Mouse (Mus musculus) kidney, embryonic 14.5 days (tissue): ENCODE data around the gene A730015C16Rik. TPM values are rescaled to one million over a fixed set of nuclear protein-coding genes. Genes with fewer than 3 reads are reported as not detected.

ENCODE experiments used
- ATAC-seq: fragments of 200-750 bp; cut with Nextera tagmentation; 2 replicates; pipeline ENCODE4 v1.8.0; 2017; ENCODE audit warnings: moderate number of reproducible peaks, mild to moderate bottlenecking, moderate TSS enrichment, moderate library complexity; ENCODE audit not compliant: low FRiP score, low TSS enrichment
- H3K27ac ChIP-seq: fragments of 300-500 bp; sonication (generic); 2 replicates; pipeline ENCODE4 v1.5.1; 2014; ENCODE audit warnings: low read depth, mild to moderate bottlenecking, low read length, moderate library complexity, mixed read lengths
- H3K27me3 ChIP-seq: fragments of 300-500 bp; sonication (generic); 2 replicates; pipeline ENCODE4 v1.6.1; 2014; ENCODE audit warnings: mild to moderate bottlenecking, low read length; ENCODE audit not compliant: control insufficient read depth, insufficient read depth
- H3K36me3 ChIP-seq: fragments of 300-500 bp; sonication (generic); 2 replicates; pipeline ENCODE4 v1.6.1; 2014; ENCODE audit warnings: low read length, mixed read lengths; ENCODE audit not compliant: control insufficient read depth, insufficient read depth
- H3K4me1 ChIP-seq: fragments of 300-500 bp; sonication (generic); 2 replicates; pipeline ENCODE4 v1.6.1; 2014; ENCODE audit warnings: low read length, mixed read lengths; ENCODE audit not compliant: control insufficient read depth, insufficient read depth
- H3K4me2 ChIP-seq: fragments of 300-500 bp; sonication (generic); replicated peaks from 2 replicates; pipeline ENCODE4 v1.6.1; 2014; ENCODE audit warnings: low read depth, mild to moderate bottlenecking, low read length
- H3K4me3 ChIP-seq: fragments of 300-500 bp; sonication (generic); 2 replicates; pipeline ENCODE4 v1.5.1; 2014; ENCODE audit warnings: mild to moderate bottlenecking, low read length
- H3K9ac ChIP-seq: fragments of 300-500 bp; sonication (generic); 2 replicates; pipeline ENCODE4 v1.6.1; 2014; ENCODE audit warnings: low read depth, mild to moderate bottlenecking, low read length, moderate library complexity
- H3K9me3 ChIP-seq: fragments of 300-500 bp; sonication (generic); 2 replicates; pipeline ENCODE4 v1.6.1; 2016; ENCODE audit warnings: low read length; ENCODE audit not compliant: control insufficient read depth
- WGBS: fragments of 180-500 bp; shearing (Covaris S2); extraction: QIAGEN DNeasy Blood & Tissue Kit; methylation state at CpG from one replicate; pipeline ENCODE4 v1.1.7; 2014; 5-methylcytosine and 5-hydroxymethylcytosine counted together
- polyA plus RNA-seq: library from polyadenylated mRNA; unstranded; fragments of >200 nt; fragmentation: Nextera tagmentation; extraction: Ambion mirVana; gene quantifications from 2 replicates; pipeline ENCODE4 v1.2.1, GENCODE M21; 2014

The A730015C16Rik gene
- polyA plus RNA-seq, result 0.76 and 1.5 TPM in 2 replicates

DNA sequence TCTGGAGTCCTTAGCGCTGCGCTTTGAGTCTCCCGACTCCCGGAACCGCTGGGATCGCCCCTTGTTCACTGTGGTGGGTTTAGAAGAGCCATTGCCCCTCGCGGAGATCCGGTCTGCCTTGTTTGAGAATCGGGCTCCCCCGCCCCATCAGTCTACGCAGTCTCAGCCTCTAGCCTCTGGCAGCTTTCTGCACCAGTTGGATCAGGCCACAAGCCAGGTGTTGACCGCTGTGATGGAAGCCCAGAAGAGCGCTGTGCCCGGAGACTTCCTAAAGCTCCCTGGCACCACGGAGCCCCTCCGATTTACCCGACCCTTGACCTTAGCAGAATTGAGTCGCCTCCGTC is at the start of gene A730015C16Rik:
TSS of gene A730015C16Rik (minus strand) at position 115 of the 344 bp plus-strand sequence.
- no peaks in the 10 kb centered on the region for H3K27me3 ChIP-seq
- H3K9me3 ChIP-seq, result no peaks in the 10 kb centered on the region
- H3K36me3 ChIP-seq, result peaks cover 13% of the 10 kb centered on the region; the same call in 1 of the 2 replicates
- H3K4me2 ChIP-seq, result peak within 1 kb of the TSS; percentile 87
- 6% methylated on average over 20 of the region's 20 CpGs for WGBS
- ATAC-seq, result peak; percentile 29
- H3K27ac ChIP-seq, result peak within 1 kb of the TSS; percentile 94
- peaks cover 11% of the 10 kb centered on the region; the same call in 1 of the 2 replicates for H3K4me1 ChIP-seq
- peak within 1 kb of the TSS; percentile 72 for H3K9ac ChIP-seq
- peak within 1 kb of the TSS; percentile 94 for H3K4me3 ChIP-seq

- no peaks in the 10 kb centered on the region for H3K36me3 ChIP-seq
- H3K27me3 ChIP-seq, result no peaks in the 10 kb centered on the region
- H3K27ac ChIP-seq, result no peak overlapping the region
- no peak overlapping the region for H3K9ac ChIP-seq
- no peaks in the 10 kb centered on the region for H3K4me1 ChIP-seq
- no peak overlapping the region for H3K4me2 ChIP-seq
- ATAC-seq, result no peak
- H3K9me3 ChIP-seq, result no peaks in the 10 kb centered on the region
- WGBS, result 87% methylated on average over 6 of the region's 6 CpGs
- H3K4me3 ChIP-seq, result no peak overlapping the region
Observed at GRCm38 (mm10) chr4:108890876-108891275, 42.5 kb upstream of the A730015C16Rik start.

DNA sequence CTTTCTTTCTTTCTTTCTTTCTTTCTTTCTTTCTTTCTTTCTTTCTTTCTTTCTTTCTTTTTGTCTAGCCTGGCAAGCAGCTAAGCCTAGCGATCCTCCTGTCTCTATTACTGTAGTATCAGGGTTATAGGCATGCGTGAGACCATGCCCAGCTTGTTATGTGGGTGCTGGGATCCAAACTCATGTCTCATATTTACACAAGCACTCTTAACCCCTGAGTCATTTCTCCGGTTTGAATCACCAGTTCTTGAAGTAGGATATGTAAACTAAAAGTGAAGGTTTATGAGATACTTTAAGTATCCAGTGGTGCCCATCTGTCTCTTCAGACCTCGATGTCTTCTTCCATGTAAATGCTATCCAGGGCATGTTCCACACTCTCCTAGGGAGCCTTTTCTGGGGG is 39.0 kb upstream of the A730015C16Rik start:
- Histone ChIP-seq H3K27me3 (no peaks in the 10 kb centered on the region), H3K4me3 (no peak overlapping the region), H3K9ac (no peak overlapping the region), H3K4me1 (no peaks in the 10 kb centered on the region), H3K36me3 (no peaks in the 10 kb centered on the region), H3K27ac (no peak overlapping the region), H3K4me2 (no peak overlapping the region), H3K9me3 (no peaks in the 10 kb centered on the region)
- WGBS, result 88% methylated on average over 4 of the region's 4 CpGs
- no peak for ATAC-seq

GRCm38 (mm10) chr4:108883815-108884214 is 35.4 kb upstream of the A730015C16Rik start:
- Histone ChIP-seq H3K27me3 (no peaks in the 10 kb centered on the region), H3K9ac (no peak overlapping the region), H3K4me2 (no peak overlapping the region), H3K27ac (no peak overlapping the region), H3K4me3 (no peak overlapping the region), H3K4me1 (no peaks in the 10 kb centered on the region), H3K9me3 (no peaks in the 10 kb centered on the region), H3K36me3 (no peaks in the 10 kb centered on the region)
- WGBS, result 62% methylated on average over 13 of the region's 13 CpGs
- no peak for ATAC-seq

GRCm38 (mm10) chr4:108878963-108879822 is 30.8 kb upstream of the A730015C16Rik start, which contains the start of gene Rab3b:
Gene Rab3b (plus strand): TSS chr4:108879063.
- WGBS, result under 1% methylated on average over 46 of the region's 46 CpGs
- Histone ChIP-seq H3K4me3 (peak within 1 kb of the TSS; percentile 58), H3K27ac (no peak within 1 kb of the TSS), H3K27me3 (no peaks in the 10 kb centered on the region), H3K4me1 (no peaks in the 10 kb centered on the region), H3K36me3 (no peaks in the 10 kb centered on the region), H3K9me3 (no peaks in the 10 kb centered on the region), H3K4me2 (peak within 1 kb of the TSS; percentile 97), H3K9ac (peak within 1 kb of the TSS; percentile 67)
- ATAC-seq, result peak; percentile 96

- Histone ChIP-seq H3K36me3 (no peaks in the 10 kb centered on the region), H3K4me2 (no peak overlapping the region), H3K9ac (no peak overlapping the region), H3K27ac (no peak overlapping the region), H3K9me3 (no peaks in the 10 kb centered on the region), H3K4me3 (no peak overlapping the region), H3K4me1 (no peaks in the 10 kb centered on the region), H3K27me3 (no peaks in the 10 kb centered on the region)
- WGBS, result 81% methylated on average over 6 of the region's 6 CpGs
- ATAC-seq, result no peak
Observed at GRCm38 (mm10) chr4:108877901-108878300, 29.5 kb upstream of the A730015C16Rik start.

DNA sequence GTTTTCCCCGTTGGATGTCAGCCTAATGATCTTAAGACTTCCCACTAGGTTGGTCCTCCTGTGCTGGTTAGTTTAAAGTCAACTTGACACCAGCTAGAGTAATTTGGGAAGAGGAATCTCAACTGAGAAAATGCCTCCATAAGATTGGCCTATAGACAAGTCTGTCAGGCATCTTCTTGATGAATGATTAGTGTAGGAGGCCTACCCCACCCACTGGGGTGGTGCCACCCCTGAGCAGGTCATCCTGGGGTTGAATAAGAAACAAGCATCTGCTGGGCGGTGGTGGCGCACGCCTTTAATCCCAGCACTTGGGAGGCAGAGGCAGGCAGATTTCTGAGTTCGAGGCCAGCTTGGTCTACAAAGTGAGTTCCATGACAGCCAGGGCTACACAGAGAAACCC is 25.3 kb upstream of the A730015C16Rik start:
- WGBS, result 92% methylated on average over 5 of the region's 5 CpGs
- no peak overlapping the region for H3K4me2 ChIP-seq

DNA sequence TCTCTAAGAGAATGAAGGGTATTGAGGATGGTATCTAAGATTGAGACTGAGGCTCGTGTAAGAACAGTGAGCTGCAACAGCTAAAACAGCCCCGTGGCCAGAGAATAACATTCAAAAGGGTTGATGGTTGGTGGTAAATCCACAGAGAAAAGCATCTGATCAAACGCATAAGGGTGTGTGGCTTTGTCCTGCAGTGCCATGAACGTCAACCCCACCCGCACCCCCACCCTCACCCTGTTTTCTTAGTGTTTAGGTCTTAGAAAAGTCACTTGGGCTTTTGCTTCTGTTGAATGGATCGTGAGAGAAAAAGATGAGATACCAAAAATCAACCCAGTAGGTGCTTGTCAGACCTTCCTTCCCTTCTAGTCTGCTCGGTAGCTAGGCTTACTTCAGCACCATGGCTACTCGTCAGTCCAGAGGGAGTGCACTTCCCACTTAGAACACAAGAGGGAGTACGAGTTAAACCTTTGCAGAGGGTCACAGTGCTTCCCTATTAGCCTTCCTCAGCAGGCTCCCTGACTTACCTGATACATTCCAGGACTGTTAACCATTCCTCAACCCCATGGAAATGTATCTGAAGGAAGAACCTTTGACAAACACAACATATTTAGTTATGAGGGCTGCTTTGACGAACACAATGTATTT is 21.4 kb upstream of the A730015C16Rik start:
- no peaks in the 10 kb centered on the region for H3K36me3 ChIP-seq
- peak; percentile 66; the same call in 1 of the 2 replicates for ATAC-seq
- H3K4me3 ChIP-seq, result no peak overlapping the region
- H3K9me3 ChIP-seq, result no peaks in the 10 kb centered on the region
- H3K27me3 ChIP-seq, result no peaks in the 10 kb centered on the region
- H3K27ac ChIP-seq, result no peak overlapping the region
- H3K4me1 ChIP-seq, result no peaks in the 10 kb centered on the region
- 39% methylated on average over 10 of the region's 10 CpGs for WGBS
- H3K9ac ChIP-seq, result no peak overlapping the region
- H3K4me2 ChIP-seq, result no peak overlapping the region

More for the DNA sequence above, 25.3 kb upstream of the A730015C16Rik start:
- H3K9ac ChIP-seq, result no peak overlapping the region
- no peak overlapping the region for H3K27ac ChIP-seq
- H3K4me1 ChIP-seq, result no peaks in the 10 kb centered on the region
- no peak overlapping the region for H3K4me3 ChIP-seq
- no peak for ATAC-seq
- no peaks in the 10 kb centered on the region for H3K27me3 ChIP-seq
- H3K9me3 ChIP-seq, result no peaks in the 10 kb centered on the region
- no peaks in the 10 kb centered on the region for H3K36me3 ChIP-seq

DNA sequence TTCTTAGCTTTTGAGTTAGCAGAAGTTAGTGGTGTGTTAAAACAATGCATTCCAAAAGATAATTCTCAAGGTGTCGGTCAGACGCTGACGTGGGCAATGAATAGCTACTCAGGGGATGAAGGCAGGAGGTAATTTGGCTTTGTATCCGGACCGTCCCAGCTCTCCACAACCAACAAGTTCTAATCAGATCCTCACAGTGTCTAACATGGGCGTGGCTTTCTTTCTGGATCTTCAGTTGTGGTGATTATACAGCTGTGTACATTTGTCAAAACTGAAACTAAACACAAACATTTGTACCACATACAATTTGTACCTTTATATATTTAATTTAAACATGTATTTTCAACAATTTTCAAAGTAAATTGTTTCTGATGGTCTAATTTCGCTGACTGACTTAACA is 18.4 kb upstream of the A730015C16Rik start:
- WGBS, result 85% methylated on average over 7 of the region's 7 CpGs
- no peak for ATAC-seq
- Histone ChIP-seq H3K4me2 (no peak overlapping the region), H3K27ac (no peak overlapping the region), H3K27me3 (no peaks in the 10 kb centered on the region), H3K4me3 (no peak overlapping the region), H3K9me3 (no peaks in the 10 kb centered on the region), H3K36me3 (peaks cover 18% of the 10 kb centered on the region), H3K9ac (no peak overlapping the region), H3K4me1 (no peaks in the 10 kb centered on the region)
